Mouse (Mus musculus) testis, adult 2 months (tissue): ENCODE results near the gene Gnb1. TPM values are rescaled to one million over a fixed set of nuclear protein-coding genes. Genes with fewer than 3 reads are reported as not detected.
"Not testable (repeated sequence)": the region's sequence is repeated elsewhere in the genome, so short reads cannot be mapped to it uniquely, and the experiment has no call there.

Experiments
- H3K27ac ChIP-seq: fragments of 200-500 bp; 2 replicates; pipeline ENCODE4 v1.5.1; 2012; ENCODE audit warnings: low read depth, low read length; ENCODE audit not compliant: control insufficient read depth, insufficient read depth
- H3K27me3 ChIP-seq: fragments of 200-500 bp; 2 replicates; pipeline ENCODE4 v1.6.1; 2012; ENCODE audit warnings: mild to moderate bottlenecking, low read length, moderate library complexity; ENCODE audit not compliant: control insufficient read depth, insufficient read depth
- H3K36me3 ChIP-seq: fragments of 200-500 bp; 2 replicates; pipeline ENCODE4 v1.6.1; 2012; ENCODE audit warnings: mild to moderate bottlenecking, low read length; ENCODE audit not compliant: control insufficient read depth, insufficient read depth
- H3K4me1 ChIP-seq: fragments of 200-500 bp; 2 replicates; pipeline ENCODE4 v1.6.1; 2012; ENCODE audit warnings: low read length; ENCODE audit not compliant: control insufficient read depth, insufficient read depth
- H3K4me3 ChIP-seq: fragments of 200-500 bp; 2 replicates; pipeline ENCODE4 v1.5.1; 2012; ENCODE audit warnings: low read depth, mild to moderate bottlenecking, low read length, moderate library complexity, mixed read lengths; ENCODE audit not compliant: control insufficient read depth
- CTCF ChIP-seq: fragments of 200-500 bp; IDR thresholded peaks from 2 replicates; pipeline ENCODE4 v1.5.1; 2012; ENCODE audit warnings: low read depth, mild to moderate bottlenecking, inconsistent platforms, low read length, moderate library complexity; ENCODE audit not compliant: control insufficient read depth, insufficient read depth, insufficient replicate concordance
- POLR2A ChIP-seq: fragments of 200-500 bp; IDR thresholded peaks from 2 replicates; pipeline ENCODE4 v1.6.1; 2012; ENCODE audit warnings: low read depth, mild to moderate bottlenecking, inconsistent platforms, low read length, moderate library complexity; ENCODE audit not compliant: control insufficient read depth
- polyA plus RNA-seq: library from polyadenylated mRNA; depleted of rRNA; stranded (reverse); fragments of >200 nt; gene quantifications from 2 replicates; pipeline ENCODE4 v1.2.3, GENCODE M21; 2012

The Gnb1 gene
- polyA plus RNA-seq, 1 experiment, result 422 TPM

GRCm38 (mm10) chr4:155563400-155564231 is 72.5 kb downstream of the Gnb1 start:
- Histone ChIP-seq H3K4me3 (peak overlapping the region; percentile 84), H3K4me1 (peaks cover 18% of the 10 kb centered on the region), H3K27ac (peak overlapping the region; percentile 80), H3K27me3 (no peaks in the 10 kb centered on the region), H3K36me3 (no peaks in the 10 kb centered on the region)
- TF ChIP-seq CTCF (peak; percentile 32; the same call in 1 of the 2 replicates), POLR2A (peak; percentile 79)

- TF ChIP-seq POLR2A (no peak; the same call in 1 of the 2 replicates), CTCF (no peak)
- peaks cover 18% of the 10 kb centered on the region for H3K4me1 ChIP-seq
- peak overlapping the region; percentile 84 for H3K4me3 ChIP-seq
- no peaks in the 10 kb centered on the region for H3K27me3 ChIP-seq
- no peaks in the 10 kb centered on the region for H3K36me3 ChIP-seq
- H3K27ac ChIP-seq, result peak overlapping the region; percentile 80
Observed at GRCm38 (mm10) chr4:155564315-155565069, 73.3 kb downstream of the Gnb1 start.

GRCm38 (mm10) chr4:155566555-155566954 is 75.4 kb downstream of the Gnb1 start:
- no peaks in the 10 kb centered on the region for H3K36me3 ChIP-seq
- H3K27ac ChIP-seq, result no peak overlapping the region
- H3K27me3 ChIP-seq, result no peaks in the 10 kb centered on the region
- no peak for TF ChIP-seq CTCF
- no peak for TF ChIP-seq POLR2A
- peaks cover 18% of the 10 kb centered on the region for H3K4me1 ChIP-seq
- H3K4me3 ChIP-seq, result no peak overlapping the region

- Histone ChIP-seq H3K27me3 (no peaks in the 10 kb centered on the region), H3K27ac (no peak overlapping the region), H3K4me3 (no peak overlapping the region), H3K4me1 (peaks cover 8% of the 10 kb centered on the region), H3K36me3 (no peaks in the 10 kb centered on the region)
- TF ChIP-seq CTCF (no peak), POLR2A (no peak)
Observed at GRCm38 (mm10) chr4:155568170-155568569, 77.0 kb downstream of the Gnb1 start.

GRCm38 (mm10) chr4:155568632-155569370 is 77.6 kb downstream of the Gnb1 start:
- TF ChIP-seq POLR2A, result no peak
- no peak for TF ChIP-seq CTCF
- Histone ChIP-seq H3K27me3 (no peaks in the 10 kb centered on the region), H3K4me1 (peaks cover 8% of the 10 kb centered on the region), H3K36me3 (no peaks in the 10 kb centered on the region), H3K4me3 (no peak overlapping the region), H3K27ac (no peak overlapping the region)

- no peaks in the 10 kb centered on the region for H3K36me3 ChIP-seq
- H3K4me3 ChIP-seq, result no peak overlapping the region
- H3K4me1 ChIP-seq, result peaks cover 4% of the 10 kb centered on the region
- no peak for TF ChIP-seq POLR2A
- TF ChIP-seq CTCF, result no peak
- H3K27me3 ChIP-seq, result no peaks in the 10 kb centered on the region
- H3K27ac ChIP-seq, result no peak overlapping the region
Observed at GRCm38 (mm10) chr4:155569818-155570217, 78.7 kb downstream of the Gnb1 start.

GRCm38 (mm10) chr4:155570315-155570714 is 79.2 kb downstream of the Gnb1 start:
- H3K27me3 ChIP-seq, H3K27ac ChIP-seq, H3K36me3 ChIP-seq, H3K4me3 ChIP-seq, H3K4me1 ChIP-seq: not testable (repeated sequence)
